ENCODE assay signal across 9 mouse cellular contexts in the genomic region with DNA sequence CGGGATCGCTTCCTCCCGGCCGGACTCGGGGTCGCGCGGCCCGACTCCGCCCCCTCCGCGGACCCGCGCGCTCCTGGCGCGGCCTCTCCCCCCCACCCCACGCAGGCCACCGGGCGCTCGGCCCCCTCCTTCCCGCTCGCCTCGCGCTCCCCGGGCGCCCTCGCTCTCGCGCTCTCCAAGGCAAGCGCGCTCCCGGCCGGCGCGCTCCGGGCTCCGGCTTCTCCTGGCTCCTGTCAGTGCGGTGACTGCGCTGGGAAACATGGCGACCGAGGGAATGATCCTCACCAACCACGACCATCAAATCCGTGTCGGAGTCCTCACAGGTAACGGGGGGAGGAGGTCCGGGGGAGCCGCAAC. TPM values are rescaled to one million over a fixed set of nuclear protein-coding genes. Genes with fewer than 3 reads are reported as not detected.
DNase-seq lines count a peak whose midpoint lies in the region; ATAC-seq and TF ChIP-seq lines count a peak whose summit lies in the region.
"Had no signal": no experiment of that assay in that cellular context is flagged by ENCODE, and none has a peak within 500 bp of the region (broad histone marks: within the 10 kb centered on the region; RNA-seq: fewer than 3 reads in every experiment).

No protein-coding gene starts in this region.

- no peaks in the 10 kb centered on the region for H3K36me3 ChIP-seq in C2C12 (ENCODE audit: control insufficient read depth, insufficient read depth)
- no peaks in the 10 kb centered on the region for H3K36me3 ChIP-seq in embryonic facial prominence, embryonic 11.5 days (replicated peaks; ENCODE audit: control insufficient read depth, insufficient read depth, low read depth, low read length)
- H3K36me3 ChIP-seq in heart, adult 2 months (ENCODE audit: control insufficient read depth, insufficient read depth, low read length), result peaks cover 2% of the 10 kb centered on the region; the same call in 1 of the 2 replicates
- H3K36me3 ChIP-seq in limb, embryonic 14.5 days (ENCODE audit: control insufficient read depth, insufficient read depth, low read length), result no peaks in the 10 kb centered on the region
- no peaks in the 10 kb centered on the region for H3K36me3 ChIP-seq in midbrain, embryonic 14.5 days (ENCODE audit: control insufficient read depth, insufficient read depth, low read length)
- H3K36me3 ChIP-seq in stomach, postnatal 0 days (ENCODE audit: control insufficient read depth, insufficient read depth, low read length), result no peaks in the 10 kb centered on the region

- under 1% methylated on average over 39 of the region's 48 CpGs for WGBS in embryonic facial prominence, embryonic 11.5 days
- WGBS in heart, adult 2 months, result under 1% methylated on average over 48 of the region's 48 CpGs
- WGBS in limb, embryonic 14.5 days, result under 1% methylated on average over 47 of the region's 48 CpGs
- WGBS in midbrain, embryonic 14.5 days, result under 1% methylated on average over 48 of the region's 48 CpGs
- WGBS in stomach, postnatal 0 days, result 0% methylated on average over 42 of the region's 48 CpGs

- H3K9ac ChIP-seq in embryonic facial prominence, embryonic 11.5 days (replicated peaks; ENCODE audit: low read length), result peak overlapping the region; percentile 86
- peak overlapping the region; percentile 90 for H3K9ac ChIP-seq in heart, adult 2 months (ENCODE audit: low read depth, low read length)
- H3K9ac ChIP-seq in limb, embryonic 14.5 days (ENCODE audit: low read depth, low read length, severe bottlenecking), result peak overlapping the region; percentile 84
- peak overlapping the region; percentile 77 for H3K9ac ChIP-seq in midbrain, embryonic 14.5 days (replicated peaks; ENCODE audit: low read length)
- H3K9ac ChIP-seq in stomach, postnatal 0 days (ENCODE audit: low read length), result peak overlapping the region; percentile 87

- H3K4me3 ChIP-seq in C2C12 (ENCODE audit: insufficient read depth, poor library complexity, severe bottlenecking), result peak overlapping the region; percentile 85
- peak overlapping the region; percentile 97 for H3K4me3 ChIP-seq in embryonic facial prominence, embryonic 11.5 days (ENCODE audit: low read depth, low read length)
- H3K4me3 ChIP-seq in heart, adult 2 months, result peak overlapping the region; percentile 97
- H3K4me3 ChIP-seq in limb, embryonic 14.5 days (replicated peaks; ENCODE audit: low read length), result peak overlapping the region; percentile 93
- peak overlapping the region; percentile 96 for H3K4me3 ChIP-seq in midbrain, embryonic 14.5 days (replicated peaks; ENCODE audit: low read depth, low read length)
- peak overlapping the region; percentile 98 for H3K4me3 ChIP-seq in stomach, postnatal 0 days (ENCODE audit: low read depth, low read length)

- TF ChIP-seq CTCF in C2C12 (IDR thresholded peaks at IDR 0.05; ENCODE audit: control insufficient read depth, insufficient read depth, insufficient read length), result no peak
- TF ChIP-seq CTCF in heart, adult 2 months (IDR thresholded peaks at IDR 0.05), result no peak
- TF ChIP-seq CTCF in stomach, postnatal 0 days (IDR thresholded peaks at IDR 0.05; ENCODE audit: low read depth), result no peak

- H3K4me1 ChIP-seq in embryonic facial prominence, embryonic 11.5 days (ENCODE audit: control insufficient read depth, insufficient read depth, low read length), result no peaks in the 10 kb centered on the region
- peaks cover 2% of the 10 kb centered on the region for H3K4me1 ChIP-seq in heart, adult 2 months (ENCODE audit: control insufficient read depth, insufficient read depth, low read length)
- H3K4me1 ChIP-seq in limb, embryonic 14.5 days (ENCODE audit: control insufficient read depth, insufficient read depth, low read length), result no peaks in the 10 kb centered on the region
- H3K4me1 ChIP-seq in midbrain, embryonic 14.5 days (ENCODE audit: control insufficient read depth, insufficient read depth, low read length), result peaks cover 12% of the 10 kb centered on the region
- H3K4me1 ChIP-seq in stomach, postnatal 0 days (replicated peaks; ENCODE audit: control insufficient read depth, insufficient read depth), result no peaks in the 10 kb centered on the region

- peak overlapping the region; percentile 95 for H3K27ac ChIP-seq in embryonic facial prominence, embryonic 11.5 days (replicated peaks; ENCODE audit: low read depth, low read length)
- H3K27ac ChIP-seq in heart, adult 2 months, result peak overlapping the region; percentile 99
- H3K27ac ChIP-seq in limb, embryonic 14.5 days (replicated peaks; ENCODE audit: low read depth, low read length), result peak overlapping the region; percentile 98
- H3K27ac ChIP-seq in midbrain, embryonic 14.5 days (replicated peaks; ENCODE audit: low read depth, low read length), result peak overlapping the region; percentile 98
- H3K27ac ChIP-seq in stomach, postnatal 0 days (replicated peaks), result peak overlapping the region; percentile 98

- TF ChIP-seq POLR2A in heart, adult 2 months (IDR thresholded peaks at IDR 0.05; ENCODE audit: insufficient read depth, low read depth, low read length), result peak; percentile 6; the same call in 1 of the 2 replicates
- no peak for TF ChIP-seq POLR2A in limb, embryonic 14.5 days (IDR thresholded peaks at IDR 0.05; ENCODE audit: borderline replicate concordance, extremely low read depth, insufficient read depth, insufficient read length)

- H3ac ChIP-seq in C2C12 (ENCODE audit: control insufficient read depth, insufficient read length, low read depth), result peak overlapping the region; percentile 69

- no peaks in the 10 kb centered on the region for H3K9me3 ChIP-seq in embryonic facial prominence, embryonic 11.5 days (replicated peaks; ENCODE audit: control insufficient read depth, low read length)
- H3K9me3 ChIP-seq in limb, embryonic 14.5 days (ENCODE audit: control insufficient read depth, low read length), result no peaks in the 10 kb centered on the region
- H3K9me3 ChIP-seq in midbrain, embryonic 14.5 days (ENCODE audit: control insufficient read depth, low read length), result no peaks in the 10 kb centered on the region
- H3K9me3 ChIP-seq in stomach, postnatal 0 days (ENCODE audit: control insufficient read depth, low read length), result no peaks in the 10 kb centered on the region

- intact Hi-C loops in heart, adult 2 months (cut with DNase I), result loop anchor here (2.0 to 10.0 kb wide), 3 partner anchors 106 to 638 kb away; partner anchors contain the start of genes Atp6v1d, Eif2s1 and Mpp5

- TF ChIP-seq EP300 in heart, adult 2 months (IDR thresholded peaks at IDR 0.05; ENCODE audit: insufficient read depth, low read depth, low read length), result no peak
- TF ChIP-seq EP300 in stomach, postnatal 0 days (optimal IDR thresholded peaks at IDR 0.05), result no peak

- peak; percentile 40 for ATAC-seq in activated CD4-positive, CD25-positive, alpha-beta regulatory T cell, adult 4 months
- peak; percentile 91 for ATAC-seq in embryonic facial prominence, embryonic 11.5 days (replicated peaks; ENCODE audit: insufficient number of reproducible peaks, low FRiP score, low TSS enrichment, low read depth)
- peak; percentile 89 for ATAC-seq in limb, embryonic 14.5 days (ENCODE audit: low FRiP score, low read depth)
- ATAC-seq in midbrain, embryonic 14.5 days (ENCODE audit: low FRiP score, low TSS enrichment), result peak; percentile 89
- ATAC-seq in stomach, postnatal 0 days (ENCODE audit: low FRiP score, low TSS enrichment), result peak; percentile 90

- peaks cover 25% of the 10 kb centered on the region for H3K79me2 ChIP-seq in C2C12 (ENCODE audit: control insufficient read depth, insufficient read depth)
- peaks cover 2% of the 10 kb centered on the region; the same call in 1 of the 2 replicates for H3K79me2 ChIP-seq in heart, adult 2 months (replicated peaks; ENCODE audit: control insufficient read depth, insufficient read depth, low read length)

- peak; percentile 92 for DNase-seq in embryonic facial prominence, embryonic 11.5 days (ENCODE audit: low spot score)
- peak; percentile 89 to 91 for DNase-seq in heart, adult 2 months
- DNase-seq in kidney, adult 9 months, result peak; percentile 82
- peak; percentile 89 for DNase-seq in limb, embryonic 14.5 days (ENCODE audit: low spot score)
- peak; percentile 97 for DNase-seq in midbrain, embryonic 14.5 days
- peak; percentile 91 for DNase-seq in stomach, postnatal 0 days (ENCODE audit: low spot score)

- H3K4me2 ChIP-seq in embryonic facial prominence, embryonic 11.5 days (ENCODE audit: low read depth, low read length), result peak overlapping the region; percentile 81
- peak overlapping the region; percentile 85 for H3K4me2 ChIP-seq in limb, embryonic 14.5 days (replicated peaks; ENCODE audit: low read depth, low read length, severe bottlenecking)
- H3K4me2 ChIP-seq in midbrain, embryonic 14.5 days (ENCODE audit: low read length), result peak overlapping the region; percentile 67
- H3K4me2 ChIP-seq in stomach, postnatal 0 days (replicated peaks; ENCODE audit: low read depth), result peak overlapping the region; percentile 84

- H3K27me3 ChIP-seq in C2C12 (ENCODE audit: control insufficient read depth, insufficient read depth, insufficient read length), result no peaks in the 10 kb centered on the region
- no peaks in the 10 kb centered on the region for H3K27me3 ChIP-seq in embryonic facial prominence, embryonic 11.5 days (ENCODE audit: control insufficient read depth, insufficient read depth, low read length)
- H3K27me3 ChIP-seq in heart, adult 2 months (ENCODE audit: control insufficient read depth, insufficient read depth, low read length), result no peaks in the 10 kb centered on the region
- no peaks in the 10 kb centered on the region for H3K27me3 ChIP-seq in limb, embryonic 14.5 days (ENCODE audit: control insufficient read depth, insufficient read depth, low read length)
- H3K27me3 ChIP-seq in midbrain, embryonic 14.5 days (ENCODE audit: control insufficient read depth, insufficient read depth, low read length), result no peaks in the 10 kb centered on the region
- no peaks in the 10 kb centered on the region for H3K27me3 ChIP-seq in stomach, postnatal 0 days (ENCODE audit: control insufficient read depth, insufficient read depth, low read length)

- H3K79me3 ChIP-seq in C2C12 (ENCODE audit: low read depth), result peaks cover 4% of the 10 kb centered on the region

RNA-seq across cellular contexts. Expression of gene Gphn, which starts 0.3 kb away (rescaled TPM):
- polyA plus RNA-seq in C2C12 (2012; fragmentation: generic; extraction: Trizol), result 6.1 TPM
- polyA plus RNA-seq in activated CD4-positive, CD25-positive, alpha-beta regulatory T cell, adult 4 months (2017; shearing (Covaris generic)), result 10 to 100 TPM; 10.7 to 10.9 TPM
- 11.9 and 14.3 TPM in 2 replicates for polyA plus RNA-seq in embryonic facial prominence, embryonic 11.5 days (2014; fragmentation: Nextera tagmentation; extraction: Ambion mirVana)
- total RNA-seq in heart, adult 2 months (2021), result 10 to 100 TPM; 21.4 to 23.5 TPM
- 12.2 and 18.6 TPM in 2 replicates for polyA plus RNA-seq in heart, adult 2 months (2012; rRNA removed)
- polyA plus RNA-seq in limb, embryonic 14.5 days (2012; rRNA removed), result 17.5 and 18.9 TPM in 2 replicates
- 16.4 and 19.1 TPM in 2 replicates for polyA plus RNA-seq in limb, embryonic 14.5 days (2014; fragmentation: Nextera tagmentation; extraction: Ambion mirVana)
- 58.4 and 67.3 TPM in 2 replicates for polyA plus RNA-seq in midbrain, embryonic 14.5 days (2014; fragmentation: Nextera tagmentation; extraction: Ambion mirVana)
- polyA plus RNA-seq in stomach, postnatal 0 days (2015; fragmentation: Nextera tagmentation; extraction: Ambion mirVana), result 14.5 and 14.6 TPM in 2 replicates

RNA-seq across cellular contexts. Expression of gene Gm6657, which starts 32.5 kb away (rescaled TPM):
- polyA plus RNA-seq in C2C12 (2012; fragmentation: generic; extraction: Trizol), result not detected
- not detected for polyA plus RNA-seq in activated CD4-positive, CD25-positive, alpha-beta regulatory T cell, adult 4 months (2017; shearing (Covaris generic))
- polyA plus RNA-seq in embryonic facial prominence, embryonic 11.5 days (2014; fragmentation: Nextera tagmentation; extraction: Ambion mirVana), result not detected in 2 replicates
- not detected for total RNA-seq in heart, adult 2 months (2021)
- not detected in 2 replicates for polyA plus RNA-seq in heart, adult 2 months (2012; rRNA removed)
- not detected in 2 replicates for polyA plus RNA-seq in limb, embryonic 14.5 days (2012; rRNA removed)
- polyA plus RNA-seq in limb, embryonic 14.5 days (2014; fragmentation: Nextera tagmentation; extraction: Ambion mirVana), result not detected in 2 replicates
- not detected in 2 replicates for polyA plus RNA-seq in midbrain, embryonic 14.5 days (2014; fragmentation: Nextera tagmentation; extraction: Ambion mirVana)
- polyA plus RNA-seq in stomach, postnatal 0 days (2015; fragmentation: Nextera tagmentation; extraction: Ambion mirVana), result not detected in 2 replicates
- total RNA-seq: gastrocnemius, postnatal 4 days had no signal

Comparison
In these comparisons a context has a peak if more than half of its experiments do, and no peak if none do; other contexts are left out.
1. Peak in every context shown above with its lines: DNase-seq, ATAC-seq, H3K4me3 ChIP-seq and H3K27ac ChIP-seq.
2. ATAC-seq: peak in every context shown above with its lines; median percentile 91 in embryonic facial prominence, embryonic 11.5 days; 90 in stomach, postnatal 0 days; 89 in limb, embryonic 14.5 days; 89 in midbrain, embryonic 14.5 days; 40 in activated CD4-positive, CD25-positive, alpha-beta regulatory T cell, adult 4 months.